Mouse (Mus musculus) MEL (cell line): ENCODE measurements around the gene Vill.

Experiments used
- CHD1 ChIP-seq: IDR thresholded peaks from 2 replicates; pipeline ENCODE4 v1.6.1; 2012; ENCODE audit warnings: low read depth, mild to moderate bottlenecking, inconsistent platforms, low read length, improper control_type of control experiment
- CTCF ChIP-seq, 3 experiments: IDR thresholded peaks in 2 of 3; conservative IDR thresholded peaks in 1 of 3; 2 replicates each; pipeline ENCODE4 v1.5.1; 2011 to 2012; ENCODE audit warnings: low read length in 3 of 3, low read depth in 2 of 3, mild to moderate bottlenecking in 2 of 3, improper control_type of control experiment in 1 of 3, inconsistent platforms in 1 of 3, mixed read lengths in 1 of 3, moderate library complexity in 1 of 3; ENCODE audit not compliant: control insufficient read depth in 1 of 3, insufficient read depth in 1 of 3, poor library complexity in 1 of 3, severe bottlenecking in 1 of 3
- MAX ChIP-seq: IDR thresholded peaks from 2 replicates; pipeline ENCODE4 v1.6.1; 2011; ENCODE audit warnings: low read length, improper control_type of control experiment
- TCF12 ChIP-seq: IDR thresholded peaks from 2 replicates; pipeline ENCODE4 v1.6.1; 2014; ENCODE audit warnings: low read depth, mild to moderate bottlenecking, inconsistent platforms, low read length, improper control_type of control experiment, moderate library complexity
- ZMIZ1 ChIP-seq: IDR thresholded peaks from 2 replicates; pipeline ENCODE4 v1.6.1; 2012; ENCODE audit warnings: low read depth, mild to moderate bottlenecking, inconsistent platforms, low read length, improper control_type of control experiment, moderate library complexity
- ZNF384 ChIP-seq: IDR thresholded peaks from 2 replicates; pipeline ENCODE4 v1.6.1; 2012; ENCODE audit warnings: low read depth, mild to moderate bottlenecking, inconsistent platforms, low read length, improper control_type of control experiment

DNA sequence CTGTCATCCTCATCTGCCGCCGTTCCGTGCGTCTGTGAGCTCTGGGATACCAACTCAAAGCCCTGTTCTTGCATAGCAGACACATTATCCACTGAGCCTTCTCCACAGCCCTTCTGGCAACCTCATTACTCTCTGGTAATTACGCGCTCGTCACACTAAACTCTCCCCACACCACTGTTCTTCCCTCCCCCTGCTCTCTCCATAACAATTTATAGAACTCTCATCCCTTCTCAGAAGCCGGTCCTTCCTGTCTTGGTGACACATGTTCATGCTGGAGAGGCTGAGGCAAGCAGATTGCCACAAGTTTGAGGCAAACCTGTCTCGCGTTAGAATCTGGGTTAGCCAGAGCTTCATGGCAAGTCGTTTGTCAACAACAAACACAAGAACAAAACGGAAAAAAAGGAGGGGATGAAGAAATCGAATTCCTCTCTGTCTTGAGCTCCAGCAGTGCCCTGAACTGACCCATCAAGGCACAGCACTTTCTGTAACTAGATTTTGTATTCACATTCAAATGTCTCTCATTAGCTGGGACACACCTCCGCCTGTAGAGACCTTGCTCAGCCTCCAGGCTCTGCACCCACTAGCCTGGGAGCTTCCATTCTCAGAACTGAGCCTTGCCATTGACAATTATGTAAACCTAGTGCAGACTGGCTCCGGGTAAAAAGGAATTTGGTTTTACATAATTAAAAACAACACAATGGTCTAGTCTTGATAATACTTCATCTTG is 47.1 kb upstream of the Vill start:
- TF ChIP-seq ZNF384 (no peak), CTCF (IDR thresholded peaks at IDR 0.05 in 2 of 3, conservative IDR thresholded peaks at IDR 0.05 in 1 of 3; ENCODE audit: control insufficient read depth in 1 of 3, insufficient read depth in 1 of 3, low read depth in 2 of 3, low read length in 3 of 3, poor library complexity in 1 of 3, severe bottlenecking in 1 of 3) (no peak), CHD1 (no peak), MAX (no peak), ZMIZ1 (no peak), TCF12 (no peak)
